Mouse (Mus musculus) mouse embryonic stem cell (cell line): ENCODE data around the gene Nrsn2.

Experiments used
- in situ Hi-C, 2 experiments: fragments of 300-500 bp; cut with MboI; formaldehyde crosslinking; loops; 1 replicate in 1 of 2; 3 replicates in 1 of 2; pipeline ENCODE4 v1.14.3; 2019 to 2020; ENCODE audit warnings: low sequenced_read_pairs in 2 of 2, low pct_unique_long_range_greater_than_20kb in 1 of 2, mixed read lengths in 1 of 2; ENCODE audit not compliant: unreplicated experiment in 1 of 2

Gene Nrsn2

GRCm38 (mm10) chr2:152324842-152325241 is 51.6 kb downstream of the Nrsn2 start:
- in situ Hi-C loops, result no loop called here

DNA sequence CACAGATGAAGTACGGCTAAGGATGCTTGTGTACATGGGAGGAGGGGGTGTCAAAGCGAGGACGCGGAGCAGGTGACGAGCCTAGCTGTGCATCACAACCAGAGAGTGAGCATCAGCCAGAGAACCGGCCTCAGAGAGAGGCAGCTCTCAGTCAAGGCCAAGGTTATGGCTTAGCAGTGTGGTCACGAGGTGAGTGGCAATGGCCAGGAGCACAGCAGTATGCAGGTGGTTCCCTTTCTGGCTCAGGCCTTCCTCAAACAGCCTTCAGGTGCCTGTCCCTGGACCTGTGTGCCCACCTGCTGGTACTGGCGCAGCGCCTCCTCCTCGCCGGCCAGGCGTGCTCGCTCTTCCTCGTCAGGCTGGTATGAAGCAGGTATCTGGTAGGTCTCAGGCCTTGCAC is 52.5 kb downstream of the Nrsn2 start:
- in situ Hi-C loops, result no loop called here

GRCm38 (mm10) chr2:152322198-152322597 is 54.2 kb downstream of the Nrsn2 start:
- in situ Hi-C loops, result no loop called here

- in situ Hi-C loops, result no loop called here
These were observed 54.9 kb downstream of the Nrsn2 start for GRCm38 (mm10) chr2:152321558-152321957.
